Mouse (Mus musculus) megakaryocyte-erythroid progenitor cell, adult 5-6 weeks (primary cell): ENCODE measurements around the gene Slc25a30. TPM values are rescaled to one million over a fixed set of nuclear protein-coding genes. Genes with fewer than 3 reads are reported as not detected.
"Not testable (repeated sequence)": the region's sequence is repeated elsewhere in the genome, so short reads cannot be mapped to it uniquely, and the experiment has no call there.

Experiments used
- ATAC-seq: replicated peaks from 2 replicates; pipeline ENCODE4 v1.8.0; 2016; ENCODE audit warnings: mild to moderate bottlenecking, inconsistent platforms; ENCODE audit not compliant: severe bottlenecking, poor library complexity, low FRiP score, low TSS enrichment
- total RNA-seq, 2 experiments: library from RNA; stranded (forward) in 1 of 2; stranded (reverse) in 1 of 2; fragments of 200-1000, 215-1000 nt in 1 of 2; fragments of >200 nt in 1 of 2; fragmentation: Nextera tagmentation in 1 of 2; gene quantifications; 2 replicates each; pipeline ENCODE4 v1.2.3; 2014 to 2017

Slc25a30 gene
- total RNA-seq (2014; fragmentation: Nextera tagmentation) (26.0 and 33.0 TPM in 2 replicates), total RNA-seq (2017) (22.5 and 32.6 TPM in 2 replicates)

GRCm38 (mm10) chr14:75786868-75787793, at the start of gene Slc25a30:
Gene Slc25a30 (minus strand): TSS chr14:75787037.
- ATAC-seq: peak; percentile 97

DNA sequence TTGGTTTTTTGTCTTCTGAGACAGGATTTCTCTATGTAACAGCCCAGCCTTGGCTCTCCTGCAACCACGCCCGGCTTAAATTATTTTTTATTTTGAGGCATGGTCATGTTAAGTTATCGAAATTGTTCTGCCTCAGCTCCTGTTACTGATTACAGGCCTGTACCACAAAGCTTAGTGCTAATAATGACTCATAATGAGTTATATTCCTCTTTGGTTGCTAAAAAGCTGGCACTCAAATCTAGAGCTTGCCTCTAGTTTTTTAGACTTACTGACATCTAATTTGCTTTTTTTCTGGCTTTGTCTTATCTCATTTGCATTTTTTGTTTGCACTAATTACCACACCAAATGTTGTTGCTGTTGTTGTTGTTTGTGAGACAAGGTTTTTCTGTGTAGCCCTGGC, 49.7 kb upstream of the Slc25a30 start:
- ATAC-seq: no peak

GRCm38 (mm10) chr14:75834739-75835381, 48.0 kb upstream of the Slc25a30 start:
- ATAC-seq: peak; percentile 56

DNA sequence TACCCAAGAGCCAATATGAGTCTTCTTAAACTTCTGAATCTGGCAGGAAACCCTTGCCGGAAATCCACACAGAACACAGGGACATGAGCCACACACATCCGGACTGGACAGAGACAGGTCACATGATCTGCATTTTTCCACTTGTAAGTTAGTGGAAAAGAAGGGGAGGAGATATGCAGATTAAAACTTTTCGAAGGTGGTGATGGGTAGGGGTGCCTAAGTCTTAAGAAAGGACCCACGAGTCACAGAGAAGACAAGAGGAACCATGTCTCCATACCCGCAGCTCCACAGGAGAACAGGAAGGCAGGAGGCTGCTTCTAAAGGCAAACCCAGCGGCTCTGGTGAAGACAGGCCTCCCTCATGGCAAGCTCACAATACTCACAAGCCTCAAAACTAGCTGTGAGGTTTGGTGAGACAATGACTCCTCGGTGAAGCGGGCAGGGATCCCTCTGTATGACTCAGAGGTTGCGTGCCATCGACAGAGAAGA, 47.5 kb upstream of the Slc25a30 start:
- peak; percentile 60 for ATAC-seq

DNA sequence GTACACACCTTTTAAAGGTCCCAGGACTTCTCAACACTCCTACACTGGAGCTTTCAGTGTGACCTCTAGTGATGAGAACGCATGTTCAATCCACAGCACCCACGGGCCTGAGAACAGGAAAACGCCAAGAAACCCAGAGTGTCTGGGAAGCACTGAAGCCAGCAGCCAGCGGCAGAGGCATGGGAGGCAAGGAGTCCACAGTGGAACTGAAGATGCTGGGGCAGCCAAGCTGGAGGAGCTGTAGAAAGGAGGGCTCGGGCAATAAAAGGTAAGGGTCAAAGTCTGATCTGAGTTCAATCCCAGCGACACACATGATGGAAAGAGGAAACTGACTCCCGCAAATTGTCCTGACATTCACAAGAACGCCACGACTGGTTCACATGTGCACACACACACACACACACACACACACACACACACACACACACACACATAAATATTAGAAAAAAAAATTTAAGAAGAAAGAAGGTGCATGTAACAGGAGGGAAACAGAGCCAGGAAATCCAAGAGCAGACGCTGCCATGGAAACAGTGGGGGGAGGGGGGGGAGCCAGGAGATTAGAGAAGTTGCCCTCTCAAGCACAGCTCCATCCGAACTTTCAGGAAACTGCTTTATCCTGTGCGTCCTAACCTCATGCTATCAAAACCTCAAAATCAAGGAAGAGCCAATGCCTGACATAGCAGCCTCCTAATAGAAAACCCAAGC, 46.9 kb upstream of the Slc25a30 start:
- no peak for ATAC-seq

DNA sequence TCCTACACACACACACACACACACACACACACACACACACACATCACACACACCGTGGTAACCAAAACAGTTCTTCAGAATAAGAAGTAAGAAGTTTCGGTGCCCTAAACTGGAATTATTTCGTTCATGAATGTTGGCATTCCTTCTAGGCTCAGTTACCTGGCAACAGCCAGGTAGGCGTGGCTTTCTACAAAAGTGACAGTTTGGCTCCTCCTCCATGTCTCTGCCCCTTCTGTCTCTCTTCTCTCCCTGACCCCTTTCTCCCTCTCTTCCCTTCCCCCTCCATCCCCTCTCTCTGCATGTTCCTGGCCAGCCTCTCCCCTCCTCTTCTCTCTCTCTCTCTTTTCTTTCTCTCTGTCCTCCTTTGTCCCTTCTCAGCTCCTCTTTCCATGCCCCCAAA, 46.1 kb upstream of the Slc25a30 start:
- no peak for ATAC-seq

- no peak for ATAC-seq
Measured at GRCm38 (mm10) chr14:75832031-75832430, 45.2 kb upstream of the Slc25a30 start.

- not testable (repeated sequence) for ATAC-seq
Measured at GRCm38 (mm10) chr14:75829817-75830216, 43.0 kb upstream of the Slc25a30 start.

GRCm38 (mm10) chr14:75828866-75829806, 42.3 kb upstream of the Slc25a30 start:
- peak; percentile 73 for ATAC-seq

DNA sequence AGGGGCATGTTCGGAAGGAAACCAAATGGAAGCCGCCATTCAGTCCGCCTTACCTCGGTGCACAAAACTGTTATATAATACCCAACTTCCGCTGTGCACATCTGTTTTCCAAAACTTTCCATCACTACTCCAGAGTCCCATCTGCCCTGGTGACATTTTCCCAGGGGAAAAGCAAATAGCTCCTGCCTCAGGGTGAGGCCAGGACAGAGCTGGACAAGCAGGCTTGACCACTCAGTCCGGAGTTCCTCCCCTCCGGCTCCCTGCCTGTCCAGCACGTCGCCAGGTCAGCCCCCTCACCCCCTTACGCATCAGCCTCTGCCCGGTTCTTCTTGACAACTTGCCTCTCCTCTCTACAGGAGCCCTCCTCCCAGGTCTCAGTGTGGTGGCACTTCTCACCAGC, 41.4 kb upstream of the Slc25a30 start:
- peak; percentile 31; the same call in 1 of the 2 replicates for ATAC-seq

DNA sequence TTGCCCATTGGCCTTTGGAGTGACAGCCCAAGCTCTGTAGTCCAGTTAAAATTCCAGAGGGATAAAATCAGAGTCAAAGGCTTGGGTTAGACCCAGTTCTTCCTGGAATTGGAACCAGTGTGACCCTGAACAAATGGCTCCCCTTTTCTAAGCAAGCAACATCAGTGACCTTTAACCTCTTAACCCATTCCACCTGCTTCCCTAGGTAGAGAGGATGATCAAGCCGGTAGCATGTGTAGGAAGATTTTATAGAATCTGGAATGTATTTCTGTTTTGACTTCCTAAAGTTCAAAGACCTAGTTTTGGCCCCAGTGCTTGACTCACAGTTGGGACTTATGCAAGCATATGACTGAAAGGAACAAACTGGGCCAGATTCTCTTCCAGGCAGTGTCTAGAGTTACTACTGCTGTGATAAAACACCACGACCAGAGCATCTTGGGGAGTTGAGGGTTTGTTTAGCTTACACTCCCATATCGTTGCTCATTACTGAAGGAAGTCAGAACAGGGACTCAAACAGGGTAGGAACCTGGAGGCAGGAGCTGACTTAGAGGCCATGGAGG, 40.1 kb upstream of the Slc25a30 start:
- ATAC-seq: no peak

DNA sequence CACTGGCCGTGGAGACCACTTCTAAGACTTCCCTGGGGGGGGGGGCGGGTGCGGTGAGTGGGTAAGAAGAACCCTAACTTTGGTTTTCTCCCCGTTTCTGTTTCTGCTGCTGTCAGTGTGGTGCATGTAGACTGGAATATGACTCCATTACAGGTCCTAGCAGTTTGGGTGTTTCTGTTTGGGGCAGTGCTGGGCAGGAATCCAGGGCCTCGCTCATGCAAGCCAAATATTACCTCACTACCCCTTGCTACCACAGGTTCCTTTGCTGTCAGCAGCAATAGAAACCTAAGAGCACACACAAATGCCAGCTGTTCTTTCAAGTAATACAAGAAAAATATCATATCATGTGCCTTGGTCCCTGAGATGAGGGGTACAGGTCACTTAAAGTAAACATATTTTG, 33.2 kb upstream of the Slc25a30 start:
- ATAC-seq: no peak

DNA sequence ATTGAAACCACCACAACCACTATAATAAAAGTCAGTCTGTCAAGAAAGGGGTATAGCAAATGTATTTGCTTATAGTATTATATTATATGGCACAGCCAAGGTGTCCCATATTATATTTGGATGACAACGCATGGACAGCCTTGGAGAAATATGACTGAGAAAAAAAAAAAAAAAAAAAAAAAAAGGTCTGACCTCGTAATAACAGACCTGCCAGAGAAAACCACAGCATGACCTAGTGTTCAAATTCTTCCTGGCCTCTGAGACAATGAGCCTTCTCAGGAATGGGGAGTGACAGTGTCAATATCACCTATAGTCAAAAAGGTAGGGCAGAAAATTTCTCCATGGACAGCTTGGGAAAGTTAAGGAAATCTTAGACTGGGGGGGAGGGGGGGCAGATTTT, 32.5 kb upstream of the Slc25a30 start:
- no peak for ATAC-seq

GRCm38 (mm10) chr14:75818528-75818927, 31.7 kb upstream of the Slc25a30 start:
- no peak for ATAC-seq

GRCm38 (mm10) chr14:75809931-75810330, 23.1 kb upstream of the Slc25a30 start:
- ATAC-seq: no peak

DNA sequence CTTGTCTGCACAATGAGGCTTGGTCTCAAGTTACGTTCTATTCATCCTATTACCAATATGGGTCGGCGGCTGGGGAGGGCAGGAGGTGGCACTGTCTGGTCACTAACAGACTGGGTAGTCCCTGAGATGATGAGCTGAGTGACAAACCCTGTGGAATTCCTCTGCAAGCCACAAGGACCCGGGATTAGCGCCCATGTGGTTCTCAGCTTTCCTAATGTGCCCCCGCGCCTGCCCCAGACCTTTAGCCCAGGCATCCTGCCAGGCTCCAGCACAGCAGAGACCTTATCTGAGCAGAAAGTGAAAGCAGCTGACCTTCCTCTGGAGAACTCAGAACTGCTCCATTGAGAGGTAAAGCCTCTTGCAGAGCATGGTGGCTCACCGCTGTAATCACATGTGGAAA, 21.0 kb upstream of the Slc25a30 start:
- peak; percentile 68 for ATAC-seq

DNA sequence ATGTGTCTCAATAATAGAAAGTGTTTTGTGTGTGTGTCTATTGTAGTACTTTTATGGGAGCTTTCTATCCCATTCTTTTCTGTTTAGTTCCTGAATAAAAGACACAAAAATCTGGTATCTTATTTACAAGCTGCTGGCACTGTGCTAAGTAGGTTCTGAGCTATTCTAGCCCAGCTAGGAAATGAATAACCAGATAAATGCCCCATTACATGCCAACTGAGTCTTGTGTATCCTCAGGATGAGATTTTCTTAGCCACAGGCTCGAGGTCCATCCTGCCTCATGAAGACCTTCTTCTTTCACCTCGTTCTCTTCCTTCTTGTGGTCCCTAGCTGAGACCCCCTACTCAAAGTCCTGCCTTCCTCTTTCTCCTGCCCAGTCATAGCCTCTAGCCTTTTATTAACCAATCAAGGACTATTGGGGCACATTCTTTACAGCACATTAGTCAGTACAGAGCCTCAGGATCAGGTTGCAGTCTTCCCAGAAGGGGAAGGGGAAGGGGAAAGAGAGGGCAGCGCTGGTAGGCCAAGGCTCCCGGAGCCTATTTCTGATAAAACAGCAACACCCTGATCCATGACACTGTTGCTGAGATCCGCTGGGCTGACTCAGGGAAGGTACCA, 11.0 kb upstream of the Slc25a30 start:
- ATAC-seq: no peak

GRCm38 (mm10) chr14:75795918-75796317, 9.1 kb upstream of the Slc25a30 start:
- ATAC-seq: no peak
